Mouse (Mus musculus): ENCODE measurements at regions not wholly inside any gene's neighbourhood (a gene's known extent, or its start where the extent isn't known, plus 50 kb on each side); places are given as distances from the start of the nearest gene placed in this dataset.

- TF ChIP-seq CTCF (conservative IDR thresholded peaks at IDR 0.05; ENCODE audit: low read length) (no peak), NANOG (IDR thresholded peaks at IDR 0.05; ENCODE audit: borderline replicate concordance, low read length) (no peak)
Observed at GRCm38 (mm10) chr9:17742308-17742707, 549.6 kb upstream of the Chordc1 start.

Measured in E14TG2a.4 (cell line).